Mouse (Mus musculus) megakaryocyte, embryonic 14.5 days (primary cell): ENCODE data around the gene Slc41a3.

Experiments
- FLI1 ChIP-seq: IDR thresholded peaks from 2 replicates; pipeline ENCODE4 v1.6.1; 2012; ENCODE audit warnings: low read length, inconsistent platforms, mixed read lengths
- GATA1 ChIP-seq: IDR thresholded peaks from 3 replicates; pipeline ENCODE4 v1.6.1; 2012; ENCODE audit warnings: mixed read lengths, low read length, inconsistent platforms, borderline replicate concordance

GRCm38 (mm10) chr6:90635611-90636010 is 31.1 kb downstream of the Slc41a3 start:
- TF ChIP-seq GATA1 (no peak), FLI1 (no peak)
